23 mouse cellular contexts compared by ENCODE assay signal in genomic region chr13:115178175-115178917, GRCm38 (mm10).
"Had no signal": no experiment of that assay in that cellular context is flagged by ENCODE, and none has a peak within 500 bp of the region (broad histone marks: within the 10 kb centered on the region; RNA-seq: fewer than 3 reads in every experiment).

No protein-coding gene starts in this region.

- DNase-seq: kidney, adult 18-20 months; kidney, adult 9 months; kidney, postnatal 14 days; kidney, postnatal 4 days; liver; liver, postnatal 0 days; lung, embryonic 14.5 days; lung, postnatal 10 days; lung, postnatal 36 days; right cerebral cortex, adult 18-20 months; right cerebral cortex, postnatal 14 days; right cerebral cortex, postnatal 4 days; thymus, adult 18-20 months; thymus, postnatal 36 days had no signal

- H3K36me3 ChIP-seq: limb, embryonic 10.5 days; limb, embryonic 13.5 days; midbrain, embryonic 10.5 days; midbrain, embryonic 13.5 days; neural tube, embryonic 12.5 days; neural tube, embryonic 15.5 days; stomach, embryonic 15.5 days had no signal

- H3K9me3 ChIP-seq: limb, embryonic 10.5 days; limb, embryonic 13.5 days; midbrain, embryonic 10.5 days; midbrain, embryonic 13.5 days; neural tube, embryonic 12.5 days; neural tube, embryonic 15.5 days; stomach, embryonic 15.5 days had no signal

- ATAC-seq: liver, postnatal 0 days; midbrain, embryonic 13.5 days had no signal

- H3K27ac ChIP-seq: limb, embryonic 10.5 days; limb, embryonic 13.5 days; liver, embryonic 14.5 days; midbrain, embryonic 10.5 days; midbrain, embryonic 13.5 days; neural tube, embryonic 12.5 days; neural tube, embryonic 15.5 days; stomach, embryonic 15.5 days had no signal

- H3K4me1 ChIP-seq: limb, embryonic 10.5 days; limb, embryonic 13.5 days; megakaryocyte, embryonic 14.5 days; midbrain, embryonic 10.5 days; midbrain, embryonic 13.5 days; neural tube, embryonic 12.5 days; neural tube, embryonic 15.5 days; stomach, embryonic 15.5 days had no signal

- H3K4me3 ChIP-seq: limb, embryonic 10.5 days; limb, embryonic 13.5 days; megakaryocyte, embryonic 14.5 days; midbrain, embryonic 10.5 days; midbrain, embryonic 13.5 days; neural tube, embryonic 12.5 days; neural tube, embryonic 15.5 days; stomach, embryonic 15.5 days had no signal

- H3K27me3 ChIP-seq: limb, embryonic 13.5 days; megakaryocyte, embryonic 14.5 days; midbrain, embryonic 13.5 days; neural tube, embryonic 12.5 days; neural tube, embryonic 15.5 days; stomach, embryonic 15.5 days had no signal

- H3K9ac ChIP-seq: limb, embryonic 13.5 days; liver, embryonic 14.5 days; liver, postnatal 0 days; lung, embryonic 14.5 days; midbrain, embryonic 13.5 days; neural tube, embryonic 12.5 days; neural tube, embryonic 15.5 days; stomach, embryonic 15.5 days had no signal

- H3K4me2 ChIP-seq: limb, embryonic 13.5 days; lung, embryonic 14.5 days; midbrain, embryonic 13.5 days; neural tube, embryonic 12.5 days; neural tube, embryonic 15.5 days; stomach, embryonic 15.5 days had no signal
